In genomic region chr6:6690188-6690587, GRCm38 (mm10) we compare ENCODE assay signal across 22 mouse cellular contexts.
DNase-seq lines count a peak whose midpoint lies in the region; ATAC-seq and TF ChIP-seq lines count a peak whose summit lies in the region.
"Had no signal": no experiment of that assay in that cellular context is flagged by ENCODE, and none has a peak within 500 bp of the region (broad histone marks: within the 10 kb centered on the region; RNA-seq: fewer than 3 reads in every experiment).

No protein-coding gene starts in this region.

- H3K9me3 ChIP-seq in kidney, postnatal 0 days (replicated peaks; ENCODE audit: low read length) = no peaks in the 10 kb centered on the region
- no peaks in the 10 kb centered on the region for H3K9me3 ChIP-seq in kidney, embryonic 14.5 days (ENCODE audit: control insufficient read depth, low read length)
- H3K9me3 ChIP-seq in lung, embryonic 14.5 days (ENCODE audit: low read depth, low read length) = no peaks in the 10 kb centered on the region
- H3K9me3 ChIP-seq: embryonic facial prominence, embryonic 13.5 days; embryonic facial prominence, embryonic 15.5 days; forebrain, embryonic 10.5 days; forebrain, embryonic 12.5 days had no signal

- H3K4me2 ChIP-seq in kidney, postnatal 0 days (ENCODE audit: low read length) = no peak overlapping the region
- no peak overlapping the region for H3K4me2 ChIP-seq in kidney, embryonic 14.5 days (replicated peaks; ENCODE audit: low read depth, low read length)
- no peak overlapping the region for H3K4me2 ChIP-seq in lung, embryonic 14.5 days
- H3K4me2 ChIP-seq: embryonic facial prominence, embryonic 13.5 days; embryonic facial prominence, embryonic 15.5 days; forebrain, embryonic 12.5 days had no signal

- TF ChIP-seq CTCF in kidney, postnatal 0 days (IDR thresholded peaks at IDR 0.05; ENCODE audit: low read depth) = no peak
- no peak for TF ChIP-seq CTCF in lung, embryonic 14.5 days (IDR thresholded peaks at IDR 0.05; ENCODE audit: low read depth)
- no peak for TF ChIP-seq CTCF in lung, adult 2 months (IDR thresholded peaks at IDR 0.05; ENCODE audit: insufficient read depth, low read length)

- H3K27ac ChIP-seq in kidney, postnatal 0 days = no peak overlapping the region
- no peak overlapping the region for H3K27ac ChIP-seq in kidney, embryonic 14.5 days (ENCODE audit: low read depth, low read length)
- no peak overlapping the region for H3K27ac ChIP-seq in lung, embryonic 14.5 days (ENCODE audit: low read depth)
- H3K27ac ChIP-seq: embryonic facial prominence, embryonic 13.5 days; embryonic facial prominence, embryonic 15.5 days; forebrain, embryonic 10.5 days; forebrain, embryonic 12.5 days had no signal

- H3K9ac ChIP-seq in kidney, postnatal 0 days (ENCODE audit: low read depth, low read length) = no peak overlapping the region
- no peak overlapping the region for H3K9ac ChIP-seq in kidney, embryonic 14.5 days (ENCODE audit: low read depth, low read length)
- no peak overlapping the region for H3K9ac ChIP-seq in lung, embryonic 14.5 days
- H3K9ac ChIP-seq: embryonic facial prominence, embryonic 13.5 days; embryonic facial prominence, embryonic 15.5 days; forebrain, embryonic 12.5 days had no signal

- no peaks in the 10 kb centered on the region for H3K27me3 ChIP-seq in kidney, postnatal 0 days (ENCODE audit: insufficient read depth, low read length)
- H3K27me3 ChIP-seq in kidney, embryonic 14.5 days (ENCODE audit: control insufficient read depth, insufficient read depth, low read length) = no peaks in the 10 kb centered on the region
- H3K27me3 ChIP-seq in lung, embryonic 14.5 days (ENCODE audit: insufficient read depth, low read length) = no peaks in the 10 kb centered on the region
- H3K27me3 ChIP-seq: embryonic facial prominence, embryonic 13.5 days; embryonic facial prominence, embryonic 15.5 days had no signal

- no peak for ATAC-seq in kidney, postnatal 0 days (replicated peaks; ENCODE audit: low FRiP score, low read depth)
- ATAC-seq in kidney, embryonic 14.5 days (ENCODE audit: low FRiP score, low TSS enrichment) = no peak
- peak; percentile 76; the same call in 1 of the 2 replicates for ATAC-seq in lung, embryonic 14.5 days (ENCODE audit: insufficient read depth)
- ATAC-seq: forebrain, embryonic 14.5 days had no signal

- H3K4me1 ChIP-seq in kidney, postnatal 0 days (replicated peaks; ENCODE audit: insufficient read depth, low read length) = no peaks in the 10 kb centered on the region
- H3K4me1 ChIP-seq in kidney, embryonic 14.5 days (ENCODE audit: control insufficient read depth, insufficient read depth, low read length) = no peaks in the 10 kb centered on the region
- no peaks in the 10 kb centered on the region for H3K4me1 ChIP-seq in lung, embryonic 14.5 days (ENCODE audit: insufficient read depth)
- no peaks in the 10 kb centered on the region for H3K4me1 ChIP-seq in lung, adult 2 months (ENCODE audit: control insufficient read depth, insufficient read depth, low read length)
- H3K4me1 ChIP-seq: embryonic facial prominence, embryonic 13.5 days; embryonic facial prominence, embryonic 15.5 days; forebrain, embryonic 12.5 days had no signal

- no peaks in the 10 kb centered on the region for H3K36me3 ChIP-seq in kidney, postnatal 0 days (ENCODE audit: insufficient read depth, low read length)
- H3K36me3 ChIP-seq in kidney, embryonic 14.5 days (ENCODE audit: control insufficient read depth, insufficient read depth, low read length) = no peaks in the 10 kb centered on the region
- H3K36me3 ChIP-seq in lung, embryonic 14.5 days (ENCODE audit: insufficient read depth) = no peaks in the 10 kb centered on the region
- H3K36me3 ChIP-seq: embryonic facial prominence, embryonic 13.5 days; embryonic facial prominence, embryonic 15.5 days; forebrain, embryonic 10.5 days; forebrain, embryonic 12.5 days had no signal

- H3K4me3 ChIP-seq in kidney, postnatal 0 days (replicated peaks; ENCODE audit: low read depth, low read length) = no peak overlapping the region
- no peak overlapping the region for H3K4me3 ChIP-seq in kidney, embryonic 14.5 days (ENCODE audit: low read length)
- H3K4me3 ChIP-seq in lung, embryonic 14.5 days (ENCODE audit: low read depth, low read length) = no peak overlapping the region
- no peak overlapping the region for H3K4me3 ChIP-seq in lung, adult 2 months (replicated peaks; ENCODE audit: extremely low read depth, low read depth, low read length)
- H3K4me3 ChIP-seq: embryonic facial prominence, embryonic 13.5 days; embryonic facial prominence, embryonic 15.5 days; erythroblast, embryonic 14.5 days; forebrain, embryonic 10.5 days; forebrain, embryonic 12.5 days had no signal

- DNase-seq in kidney, postnatal 0 days (ENCODE audit: low spot score) = peak; percentile 50
- peak; percentile 4 for DNase-seq in kidney, postnatal 14 days
- no peak for DNase-seq in kidney, postnatal 36 days
- DNase-seq in lung, embryonic 14.5 days = peak; percentile 62
- no peak for DNase-seq in lung, adult 2 months
- DNase-seq: adrenal gland, adult 2 months; adrenal gland, postnatal 10 days; adrenal gland, postnatal 25 days; cerebellum, adult 11 months; cerebellum, adult 18-20 months; cerebellum, adult 8-10 months; cerebellum, adult 9-11 months; cerebellum, postnatal 14 days; cerebellum, postnatal 36 days; embryo, embryonic 11 days had no signal

- 79% methylated on average over 5 of the region's 5 CpGs for WGBS in kidney, postnatal 0 days
- 75% methylated on average over 5 of the region's 5 CpGs for WGBS in kidney, embryonic 14.5 days
- WGBS in lung, embryonic 14.5 days = 34% methylated on average over 5 of the region's 5 CpGs
- 64% methylated on average over 5 of the region's 5 CpGs for WGBS in lung, adult 2 months

- TF ChIP-seq POLR2A in lung, adult 2 months (IDR thresholded peaks at IDR 0.05; ENCODE audit: borderline replicate concordance, extremely low read depth, low read depth, low read length) = no peak

Comparison
In these comparisons a context has a peak if more than half of its experiments do, and no peak if none do; other contexts are left out.
1. DNase-seq: peak in kidney, postnatal 0 days (single experiment), kidney, postnatal 14 days (single experiment) and lung, embryonic 14.5 days (single experiment); none in kidney, postnatal 36 days (0 of 2) and lung, adult 2 months (single experiment).